Mouse (Mus musculus) G1E (cell line): Measurements from ENCODE around the gene Lman1l. TPM values are rescaled to one million over a fixed set of nuclear protein-coding genes. Genes with fewer than 3 reads are reported as not detected.
A peak's percentile ranks its signal among the peaks of the same experiment; 100 is the strongest.

Experiments
- ATAC-seq: 2 replicates; pipeline ENCODE4 v1.8.0; 2016; ENCODE audit warnings: mild to moderate bottlenecking; ENCODE audit not compliant: insufficient number of reproducible peaks, poor library complexity, low FRiP score, severe bottlenecking; ENCODE audit errors: extremely low read depth
- DNase-seq: peaks from one replicate; pipeline ENCODE4 v3.0.0; 2012; ENCODE audit warnings: low spot score
- H3K27me3 ChIP-seq: 2 replicates; pipeline ENCODE4 v1.6.1; 2012; ENCODE audit warnings: mild to moderate bottlenecking, low read length, inconsistent platforms; ENCODE audit not compliant: insufficient read depth
- H3K36me3 ChIP-seq: replicated peaks from 2 replicates; pipeline ENCODE3; 2012; ENCODE audit warnings: mild to moderate bottlenecking, inconsistent platforms
- H3K4me1 ChIP-seq: 2 replicates; pipeline ENCODE4 v1.6.1; 2012; ENCODE audit warnings: low read depth, low read length, inconsistent platforms, mixed read lengths; ENCODE audit not compliant: insufficient read depth
- H3K4me3 ChIP-seq: 2 replicates; pipeline ENCODE4 v1.5.1; 2012; ENCODE audit warnings: low read depth, mild to moderate bottlenecking, inconsistent platforms, low read length, moderate library complexity, mixed read lengths
- H3K9me3 ChIP-seq: replicated peaks from 2 replicates; pipeline ENCODE4 v1.6.1; 2012; ENCODE audit warnings: inconsistent platforms
- CTCF ChIP-seq: IDR thresholded peaks from 2 replicates; pipeline ENCODE4 v1.5.1; 2012; ENCODE audit warnings: low read depth, low read length, inconsistent platforms, mixed read lengths
- GATA1 ChIP-seq: IDR thresholded peaks from 2 replicates; pipeline ENCODE4 v1.6.1; 2012; ENCODE audit warnings: borderline replicate concordance, low read length, inconsistent platforms, mixed read lengths
- GATA2 ChIP-seq: IDR thresholded peaks from 2 replicates; pipeline ENCODE4 v1.6.1; 2012; ENCODE audit warnings: low read depth, low read length, inconsistent platforms, borderline replicate concordance
- POLR2AphosphoS5 ChIP-seq: IDR thresholded peaks from 2 replicates; pipeline ENCODE4 v1.6.1; 2012; ENCODE audit warnings: low read depth, low read length, inconsistent platforms; ENCODE audit not compliant: insufficient replicate concordance
- TAL1 ChIP-seq: conservative IDR thresholded peaks from 2 replicates; pipeline ENCODE4 v1.6.1; 2012; ENCODE audit warnings: low read depth, low read length, inconsistent platforms, mixed read lengths
- polyA plus RNA-seq: library from polyadenylated mRNA; stranded (reverse); fragments of >175 nt; gene quantifications from 2 replicates; pipeline ENCODE4 v1.2.3, GENCODE M21; 2012
- total RNA-seq, 2 experiments: library from RNA; stranded (forward) in 1 of 2; stranded (reverse) in 1 of 2; fragments of 200-1000 nt in 1 of 2; fragments of >200 nt in 1 of 2; fragmentation: Nextera tagmentation in 1 of 2; gene quantifications; 2 replicates each; pipeline ENCODE4 v1.2.3; 2014 to 2017

Lman1l gene
- total and polyA plus RNA-seq, 3 experiments = not detected

DNA sequence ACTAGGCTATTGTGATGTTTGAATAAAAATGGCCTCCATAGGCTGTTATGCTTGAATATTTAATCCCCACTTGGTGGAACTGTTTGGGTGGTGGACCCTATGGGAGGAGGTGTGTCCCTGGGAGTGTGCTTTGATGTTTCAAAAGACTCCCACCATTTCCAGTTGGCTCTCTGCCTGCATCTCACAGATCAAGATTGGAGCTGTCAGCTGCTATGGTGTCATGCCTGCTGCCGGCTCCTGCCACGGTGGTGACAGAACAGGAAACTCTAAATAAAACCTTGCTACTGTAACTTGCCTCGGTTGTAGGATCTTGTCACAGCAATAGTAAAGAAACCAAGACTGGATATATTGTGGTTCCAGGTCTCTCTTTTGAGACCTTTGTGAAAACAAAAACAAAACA is 41.0 kb upstream of the Lman1l start:
- Histone ChIP-seq H3K36me3 (no peaks in the 10 kb centered on the region), H3K27me3 (peaks cover 20% of the 10 kb centered on the region), H3K4me1 (peaks cover 14% of the 10 kb centered on the region), H3K4me3 (no peak overlapping the region), H3K9me3 (no peaks in the 10 kb centered on the region)
- DNase-seq (no peak), ATAC-seq (no peak)
- TF ChIP-seq CTCF (no peak), POLR2AphosphoS5 (no peak), TAL1 (no peak), GATA2 (no peak), GATA1 (no peak)

DNA sequence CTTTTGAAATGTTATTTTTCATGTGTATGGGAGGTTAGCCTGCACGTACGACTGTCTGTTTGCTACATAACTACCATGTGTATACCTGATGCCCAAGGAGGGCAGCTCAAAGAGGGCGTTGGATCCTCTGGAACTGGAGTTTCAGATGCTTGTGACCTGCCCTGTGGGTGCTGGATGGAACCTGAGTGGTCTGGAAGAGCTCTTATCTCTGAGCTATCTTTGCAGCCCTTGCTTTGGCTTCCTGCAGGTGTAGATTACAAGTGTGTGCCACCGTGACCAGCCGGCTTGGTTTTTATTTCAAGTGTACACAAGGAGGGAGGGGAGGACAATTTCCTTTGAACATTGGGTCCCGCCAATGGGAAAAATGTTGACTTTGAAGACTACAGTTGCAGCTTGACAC is 39.9 kb upstream of the Lman1l start:
- DNase-seq = no peak
- H3K27me3 ChIP-seq = peaks cover 13% of the 10 kb centered on the region
- no peaks in the 10 kb centered on the region for H3K9me3 ChIP-seq
- H3K4me3 ChIP-seq = no peak overlapping the region
- TF ChIP-seq GATA2 = no peak
- 0 out of 2 replicates have a peak, but pooled peaks have one; percentile 18 for TF ChIP-seq TAL1
- H3K36me3 ChIP-seq = no peaks in the 10 kb centered on the region
- peaks cover 22% of the 10 kb centered on the region for H3K4me1 ChIP-seq
- ATAC-seq = no peak

DNA sequence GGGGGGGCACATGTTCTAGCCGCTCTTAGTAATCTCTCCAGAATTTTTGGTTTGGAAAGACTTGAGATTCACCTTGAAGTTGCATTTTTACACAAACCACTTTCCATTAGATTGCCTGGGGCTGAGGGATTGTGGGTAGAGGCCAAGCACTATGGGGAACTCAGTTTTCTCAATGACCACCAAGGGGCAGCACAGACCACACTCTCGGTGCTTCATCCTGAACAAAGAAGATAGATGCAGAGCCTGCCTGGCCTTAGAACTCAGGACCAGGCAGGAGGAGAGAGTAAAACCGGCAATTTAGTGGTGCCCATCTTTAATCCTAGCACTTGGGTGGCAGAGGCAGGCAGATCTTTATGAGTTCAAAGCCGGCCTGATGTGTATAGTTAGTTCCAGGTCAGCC is 39.2 kb upstream of the Lman1l start:
- TF ChIP-seq CTCF = peak; percentile 50; the same call in 1 of the 2 replicates
- no peak for TF ChIP-seq GATA1
- no peaks in the 10 kb centered on the region for H3K9me3 ChIP-seq
- peaks cover 22% of the 10 kb centered on the region for H3K4me1 ChIP-seq
- H3K4me3 ChIP-seq = no peak overlapping the region
- no peaks in the 10 kb centered on the region for H3K36me3 ChIP-seq
- ATAC-seq (no peak), DNase-seq (peak; percentile 47)
- H3K27me3 ChIP-seq = peaks cover 13% of the 10 kb centered on the region

DNA sequence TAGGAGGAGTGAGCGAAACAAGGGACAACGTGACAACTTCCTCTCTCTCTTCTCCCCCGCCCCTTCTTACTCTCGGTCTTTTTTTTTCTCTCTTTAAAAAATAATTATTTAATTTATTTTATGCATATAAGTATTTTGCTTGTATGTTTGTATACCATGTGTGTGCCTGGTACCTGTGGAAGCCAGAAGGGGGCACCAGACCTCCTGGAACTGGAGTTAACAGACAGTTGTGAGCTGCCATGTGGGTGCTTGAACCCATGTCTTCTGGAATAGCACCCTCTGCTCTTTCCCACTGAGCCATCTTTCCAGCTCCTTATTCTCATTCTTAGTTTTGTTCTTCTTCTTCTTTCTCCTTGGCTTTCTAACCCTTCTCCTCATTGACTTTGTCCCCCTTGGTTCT is 38.4 kb upstream of the Lman1l start:
- TF ChIP-seq POLR2AphosphoS5 = no peak
- TF ChIP-seq TAL1 = no peak
- no peak for TF ChIP-seq CTCF
- TF ChIP-seq GATA2 = no peak
- TF ChIP-seq GATA1 = no peak
- Histone ChIP-seq H3K9me3 (no peaks in the 10 kb centered on the region), H3K4me3 (no peak overlapping the region), H3K4me1 (peaks cover 23% of the 10 kb centered on the region), H3K36me3 (no peaks in the 10 kb centered on the region), H3K27me3 (peaks cover 13% of the 10 kb centered on the region)
- ATAC-seq = no peak
- DNase-seq = no peak

DNA sequence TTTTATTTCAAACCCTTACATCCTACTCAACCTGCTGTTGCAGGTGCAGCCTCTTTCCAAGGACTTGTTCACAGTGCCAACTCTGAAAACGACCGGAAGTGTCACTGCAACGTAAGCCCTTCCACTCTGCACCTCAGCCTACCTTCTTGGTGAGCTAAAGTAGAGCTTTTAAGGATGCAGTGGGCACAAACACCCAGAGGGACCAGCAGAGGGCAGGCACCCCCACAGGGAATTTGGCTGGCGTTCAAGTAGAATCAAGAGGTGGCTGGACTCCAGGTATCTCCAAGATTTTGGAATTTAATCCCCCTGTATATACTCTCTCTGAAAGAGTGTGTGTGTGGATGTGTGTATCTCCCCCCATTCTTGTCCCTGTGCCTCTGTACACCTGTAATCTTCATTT is 37.3 kb upstream of the Lman1l start:
- H3K4me1 ChIP-seq = peaks cover 32% of the 10 kb centered on the region
- H3K36me3 ChIP-seq = no peaks in the 10 kb centered on the region
- DNase-seq (no peak), ATAC-seq (no peak)
- H3K4me3 ChIP-seq = no peak overlapping the region
- no peaks in the 10 kb centered on the region for H3K9me3 ChIP-seq
- no peak for TF ChIP-seq TAL1
- TF ChIP-seq CTCF = no peak
- TF ChIP-seq POLR2AphosphoS5 = no peak
- no peak for TF ChIP-seq GATA1
- no peak for TF ChIP-seq GATA2
- H3K27me3 ChIP-seq = peaks cover 21% of the 10 kb centered on the region

DNA sequence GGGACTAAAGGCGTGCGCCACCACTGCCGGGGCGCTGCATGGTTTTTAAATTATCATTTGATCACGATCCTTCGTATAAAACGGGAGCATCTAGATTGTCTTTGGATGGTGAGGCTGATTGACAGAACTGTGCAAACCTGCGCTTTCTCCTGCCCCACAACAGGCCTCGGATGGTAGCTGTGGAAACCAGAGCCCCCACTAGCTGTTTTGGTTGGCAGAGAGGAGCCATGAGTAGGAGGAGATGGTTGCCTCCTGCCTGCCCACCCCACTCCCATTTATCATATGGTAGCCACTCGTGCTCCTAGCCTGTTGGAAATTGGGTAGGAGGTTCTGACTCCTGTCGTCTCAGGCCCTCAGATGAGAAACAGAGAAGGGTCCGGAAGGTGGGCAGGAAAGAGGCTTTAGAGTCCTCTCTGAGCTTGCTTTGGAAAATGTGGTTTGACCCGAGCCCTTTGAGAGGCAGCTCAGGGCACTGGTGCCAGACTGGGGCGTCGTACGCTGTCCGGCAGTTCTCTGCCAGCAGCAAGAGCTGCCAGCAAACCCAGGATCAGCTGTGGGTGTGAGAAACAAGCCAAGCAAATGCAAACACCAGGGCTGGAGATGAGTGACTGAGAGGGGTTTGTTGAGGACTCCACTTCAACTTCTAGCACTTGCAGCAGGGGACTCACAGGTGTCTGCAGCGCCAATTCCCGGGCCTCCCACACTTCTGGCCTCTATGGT is 36.2 kb upstream of the Lman1l start:
- H3K4me3 ChIP-seq = no peak overlapping the region
- DNase-seq (no peak), ATAC-seq (no peak)
- H3K36me3 ChIP-seq = no peaks in the 10 kb centered on the region
- peaks cover 21% of the 10 kb centered on the region for H3K27me3 ChIP-seq
- peaks cover 38% of the 10 kb centered on the region for H3K4me1 ChIP-seq
- H3K9me3 ChIP-seq = no peaks in the 10 kb centered on the region
- no peak for TF ChIP-seq GATA1
- TF ChIP-seq POLR2AphosphoS5 = no peak
- TF ChIP-seq TAL1 = no peak
- TF ChIP-seq CTCF = no peak
- TF ChIP-seq GATA2 = no peak
